Mouse (Mus musculus): ENCODE results near the gene Vmn1r28. TPM values are rescaled to one million over a fixed set of nuclear protein-coding genes. Genes with fewer than 3 reads are reported as not detected.
"Not testable (repeated sequence)": the region's sequence is repeated elsewhere in the genome, so short reads cannot be mapped to it uniquely, and the experiment has no call there.

Gene Vmn1r28
- total RNA-seq (2017), result not detected in 2 replicates

GRCm38 (mm10) chr6:58261737-58262136 is at the start of gene Vmn1r28:
TSS of gene Vmn1r28 (plus strand) at chr6:58262037.
- ATAC-seq (replicated peaks in 1 of 2; ENCODE audit: insufficient read depth in 1 of 2, low FRiP score in 2 of 2, low TSS enrichment in 1 of 2, low read depth in 1 of 2, poor library complexity in 2 of 2, severe bottlenecking in 2 of 2), result no peak

DNA sequence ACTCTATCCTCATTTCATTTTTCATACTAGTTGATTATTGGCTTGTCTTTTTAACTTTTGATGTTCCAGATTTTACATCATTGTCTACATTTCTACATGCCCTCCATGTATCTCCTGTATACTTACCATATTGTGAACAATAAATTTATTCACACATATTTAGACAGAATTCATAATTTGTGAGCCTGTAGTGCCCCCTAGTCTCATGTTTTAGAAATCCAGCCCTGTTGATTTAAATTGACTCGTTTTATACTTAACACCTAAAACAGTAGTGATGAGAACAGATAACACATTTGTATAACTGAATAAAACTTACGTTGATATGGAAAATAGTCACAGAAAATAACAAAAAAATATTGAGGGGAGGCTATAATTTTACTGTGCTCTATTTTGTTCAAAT is 45.7 kb upstream of the Vmn1r28 start:
- ATAC-seq (replicated peaks in 1 of 2; ENCODE audit: insufficient read depth in 1 of 2, low FRiP score in 2 of 2, low TSS enrichment in 1 of 2, low read depth in 1 of 2, poor library complexity in 2 of 2, severe bottlenecking in 2 of 2), result no peak

- ATAC-seq (replicated peaks in 1 of 2; ENCODE audit: insufficient read depth in 1 of 2, low FRiP score in 2 of 2, low TSS enrichment in 1 of 2, low read depth in 1 of 2, poor library complexity in 2 of 2, severe bottlenecking in 2 of 2), result no peak
These were observed 43.1 kb upstream of the Vmn1r28 start, which contains the start of gene Vmn1r27 for GRCm38 (mm10) chr6:58218721-58219120. TSS of gene Vmn1r27 (minus strand) at chr6:58218821.

- ATAC-seq (replicated peaks in 1 of 2; ENCODE audit: insufficient read depth in 1 of 2, low FRiP score in 2 of 2, low TSS enrichment in 1 of 2, low read depth in 1 of 2, poor library complexity in 2 of 2, severe bottlenecking in 2 of 2), result not testable (repeated sequence)
These were observed 17.8 kb downstream of the Vmn1r28 start for GRCm38 (mm10) chr6:58279661-58280060.

- no peak for ATAC-seq (replicated peaks in 1 of 2; ENCODE audit: insufficient read depth in 1 of 2, low FRiP score in 2 of 2, low TSS enrichment in 1 of 2, low read depth in 1 of 2, poor library complexity in 2 of 2, severe bottlenecking in 2 of 2)
These were observed 30.4 kb downstream of the Vmn1r28 start for GRCm38 (mm10) chr6:58292201-58292600.

- not testable (repeated sequence) for ATAC-seq (replicated peaks in 1 of 2; ENCODE audit: insufficient read depth in 1 of 2, low FRiP score in 2 of 2, low TSS enrichment in 1 of 2, low read depth in 1 of 2, poor library complexity in 2 of 2, severe bottlenecking in 2 of 2)
These were observed 36.7 kb downstream of the Vmn1r28 start for GRCm38 (mm10) chr6:58298511-58298910.

GRCm38 (mm10) chr6:58301249-58301648 is 39.4 kb downstream of the Vmn1r28 start, which contains the start of gene Vmn1r29:
TSS of gene Vmn1r29 (plus strand) at chr6:58301549.
- ATAC-seq (replicated peaks in 1 of 2; ENCODE audit: insufficient read depth in 1 of 2, low FRiP score in 2 of 2, low TSS enrichment in 1 of 2, low read depth in 1 of 2, poor library complexity in 2 of 2, severe bottlenecking in 2 of 2), result no peak

Other genes with a start within 250 kb of the Vmn1r28 start
- gene Vmn1r26, start 246.9 kb upstream of the Vmn1r28 start, total RNA-seq (2017), result not detected in 2 replicates
- not detected in 2 replicates for gene Vmn1r27, start 43.2 kb upstream of the Vmn1r28 start, total RNA-seq (2017)
- not detected in 2 replicates for gene Vmn1r29, start 39.5 kb downstream of the Vmn1r28 start, total RNA-seq (2017)
- not detected in 2 replicates for gene Vmn1r30, start 181.3 kb downstream of the Vmn1r28 start, total RNA-seq (2017)
- not detected in 2 replicates for gene Vmn1r31, start 213.3 kb downstream of the Vmn1r28 start, total RNA-seq (2017)

Measured in hematopoietic stem cell, adult 5-6 weeks (primary cell).